Mouse (Mus musculus): Measurements from ENCODE around the gene Yy1. TPM values are rescaled to one million over a fixed set of nuclear protein-coding genes. Genes with fewer than 3 reads are reported as not detected.
A peak's percentile ranks its signal among the peaks of the same experiment; 100 is the strongest.

Gene Yy1
- polyA plus RNA-seq, 2 experiments, result 7.9 to 11.8 TPM

GRCm38 (mm10) chr12:108761665-108762064, 31.1 kb upstream of the Yy1 start:
- H3K4me1 ChIP-seq (replicated peaks; ENCODE audit: control insufficient read depth in 2 of 2, insufficient read depth in 2 of 2, low read length in 1 of 2), result peaks cover 34 to 41% of the 10 kb centered on the region in 2 experiments
- H3K4me2 ChIP-seq (ENCODE audit: low read depth), result no peak overlapping the region
- H3K9ac ChIP-seq (replicated peaks), result no peak overlapping the region; the same call in 1 of the 2 replicates
- no peaks in the 10 kb centered on the region for H3K9me3 ChIP-seq (ENCODE audit: control insufficient read depth, low read length)
- WGBS (ENCODE audit: insufficient replicate concordance), result 69% methylated on average over 4 of the region's 4 CpGs
- H3K27me3 ChIP-seq (ENCODE audit: control insufficient read depth, insufficient read depth, low read length), result no peaks in the 10 kb centered on the region
- DNase-seq (ENCODE audit: low read depth in 3 of 3, low spot score in 3 of 3) (no peak), ATAC-seq (ENCODE audit: insufficient read depth) (no peak)
- no peaks in the 10 kb centered on the region for H3K36me3 ChIP-seq (replicated peaks; ENCODE audit: control insufficient read depth, insufficient read depth, low read depth)
- no peak overlapping the region for H3K27ac ChIP-seq
- TF ChIP-seq EP300 (IDR thresholded peaks at IDR 0.05; ENCODE audit: low read depth) (no peak), CTCF (IDR thresholded peaks at IDR 0.05; ENCODE audit: low read depth) (no peak)
- no peak overlapping the region for H3K4me3 ChIP-seq (ENCODE audit: insufficient read depth in 1 of 2, low read depth in 2 of 2, low read length in 2 of 2)

GRCm38 (mm10) chr12:108763057-108763796, 29.5 kb upstream of the Yy1 start:
- DNase-seq (ENCODE audit: low read depth in 3 of 3, low spot score in 3 of 3) (peak; percentile 72 to 79 (median 77)), ATAC-seq (ENCODE audit: insufficient read depth) (peak; percentile 85)
- peaks cover 35 to 44% of the 10 kb centered on the region in 2 experiments for H3K4me1 ChIP-seq (replicated peaks; ENCODE audit: control insufficient read depth in 2 of 2, insufficient read depth in 2 of 2, low read length in 1 of 2)
- 5% methylated on average over 9 of the region's 9 CpGs for WGBS (ENCODE audit: insufficient replicate concordance)
- H3K4me3 ChIP-seq (ENCODE audit: insufficient read depth in 1 of 2, low read depth in 2 of 2, low read length in 2 of 2), result peak overlapping the region; percentile 5 to 17; a peak in 2 of 4 replicates
- peak overlapping the region; percentile 53 for H3K9ac ChIP-seq (replicated peaks)
- H3K36me3 ChIP-seq (replicated peaks; ENCODE audit: control insufficient read depth, insufficient read depth, low read depth), result no peaks in the 10 kb centered on the region
- H3K27ac ChIP-seq, result peak overlapping the region; percentile 66
- peak overlapping the region; percentile 58 for H3K4me2 ChIP-seq (ENCODE audit: low read depth)
- H3K9me3 ChIP-seq (ENCODE audit: control insufficient read depth, low read length), result no peaks in the 10 kb centered on the region
- TF ChIP-seq EP300 (IDR thresholded peaks at IDR 0.05; ENCODE audit: low read depth) (0 out of 2 replicates have a peak, but pooled peaks have one; percentile 23), CTCF (IDR thresholded peaks at IDR 0.05; ENCODE audit: low read depth) (peak; percentile 87)
- H3K27me3 ChIP-seq (ENCODE audit: control insufficient read depth, insufficient read depth, low read length), result no peaks in the 10 kb centered on the region

- Histone ChIP-seq H3K27ac (peak overlapping the region; percentile 55), H3K27me3 (ENCODE audit: control insufficient read depth, insufficient read depth, low read length) (no peaks in the 10 kb centered on the region), H3K9me3 (ENCODE audit: control insufficient read depth, low read length) (no peaks in the 10 kb centered on the region), H3K36me3 (replicated peaks; ENCODE audit: control insufficient read depth, insufficient read depth, low read depth) (no peaks in the 10 kb centered on the region), H3K4me1 (replicated peaks; ENCODE audit: control insufficient read depth in 2 of 2, insufficient read depth in 2 of 2, low read length in 1 of 2) (peaks cover 35 to 46% of the 10 kb centered on the region in 2 experiments), H3K4me3 (ENCODE audit: insufficient read depth in 1 of 2, low read depth in 2 of 2, low read length in 2 of 2) (peak overlapping the region; percentile 51 to 58), H3K4me2 (ENCODE audit: low read depth) (peak overlapping the region; percentile 77), H3K9ac (replicated peaks) (peak overlapping the region; percentile 44)
- DNase-seq (ENCODE audit: low read depth in 3 of 3, low spot score in 3 of 3) (no peak), ATAC-seq (ENCODE audit: insufficient read depth) (no peak)
- 34% methylated on average over 22 of the region's 22 CpGs for WGBS (ENCODE audit: insufficient replicate concordance)
- TF ChIP-seq CTCF (IDR thresholded peaks at IDR 0.05; ENCODE audit: low read depth) (0 out of 2 replicates have a peak, but pooled peaks have one; percentile 10), EP300 (IDR thresholded peaks at IDR 0.05; ENCODE audit: low read depth) (no peak)
These were observed 27.7 kb upstream of the Yy1 start for GRCm38 (mm10) chr12:108764917-108765678.

- Histone ChIP-seq H3K9ac (replicated peaks) (peak overlapping the region; percentile 44), H3K27ac (peak overlapping the region; percentile 55), H3K4me1 (replicated peaks; ENCODE audit: control insufficient read depth in 2 of 2, insufficient read depth in 2 of 2, low read length in 1 of 2) (peaks cover 35 to 43% of the 10 kb centered on the region in 2 experiments), H3K27me3 (ENCODE audit: control insufficient read depth, insufficient read depth, low read length) (no peaks in the 10 kb centered on the region), H3K9me3 (ENCODE audit: control insufficient read depth, low read length) (no peaks in the 10 kb centered on the region), H3K36me3 (replicated peaks; ENCODE audit: control insufficient read depth, insufficient read depth, low read depth) (no peaks in the 10 kb centered on the region), H3K4me3 (ENCODE audit: insufficient read depth in 1 of 2, low read depth in 2 of 2, low read length in 2 of 2) (peak overlapping the region; percentile 51 to 58), H3K4me2 (ENCODE audit: low read depth) (peak overlapping the region; percentile 77)
- TF ChIP-seq CTCF (IDR thresholded peaks at IDR 0.05; ENCODE audit: low read depth), result no peak
- no peak for TF ChIP-seq EP300 (IDR thresholded peaks at IDR 0.05; ENCODE audit: low read depth)
- DNase-seq (ENCODE audit: low read depth in 3 of 3, low spot score in 3 of 3) (peak in 1 of 3 experiments; percentile 62), ATAC-seq (ENCODE audit: insufficient read depth) (peak; percentile 36)
- WGBS (ENCODE audit: insufficient replicate concordance), result 3% methylated on average over 14 of the region's 14 CpGs
These were observed 27.0 kb upstream of the Yy1 start for GRCm38 (mm10) chr12:108765751-108766221.
